Mouse (Mus musculus): Measurements from ENCODE around the gene Stx8. TPM values are rescaled to one million over a fixed set of nuclear protein-coding genes. Genes with fewer than 3 reads are reported as not detected.

Gene Stx8
- polyA plus RNA-seq (2014; fragmentation: Nextera tagmentation; extraction: Ambion mirVana), result 61.5 and 67.1 TPM in 2 replicates

GRCm38 (mm10) chr11:67965905-67966878 lies at the start of gene Stx8:
Stx8 (plus strand) TSS chr11:67966193.
- Histone ChIP-seq H3K4me1 (replicated peaks; ENCODE audit: control insufficient read depth, insufficient read depth, low read length) (peaks cover 16% of the 10 kb centered on the region; the same call in 1 of the 2 replicates), H3K9me3 (ENCODE audit: control insufficient read depth, low read length) (no peaks in the 10 kb centered on the region), H3K36me3 (replicated peaks; ENCODE audit: control insufficient read depth, insufficient read depth) (peaks cover 14% of the 10 kb centered on the region), H3K27me3 (ENCODE audit: control insufficient read depth, insufficient read depth, low read length) (no peaks in the 10 kb centered on the region), H3K27ac (0 out of 2 replicates have a peak within 1 kb of the TSS, but pooled peaks have one; percentile 29), H3K9ac (peak within 1 kb of the TSS; percentile 91), H3K4me3 (replicated peaks; ENCODE audit: low read length) (peak within 1 kb of the TSS; percentile 88), H3K4me2 (replicated peaks) (peak within 1 kb of the TSS; percentile 97)
- ATAC-seq (ENCODE audit: low FRiP score) (peak; percentile 85), DNase-seq (ENCODE audit: low spot score) (peak; percentile 81)
- 0% methylated on average over 28 of the region's 28 CpGs for WGBS

DNA sequence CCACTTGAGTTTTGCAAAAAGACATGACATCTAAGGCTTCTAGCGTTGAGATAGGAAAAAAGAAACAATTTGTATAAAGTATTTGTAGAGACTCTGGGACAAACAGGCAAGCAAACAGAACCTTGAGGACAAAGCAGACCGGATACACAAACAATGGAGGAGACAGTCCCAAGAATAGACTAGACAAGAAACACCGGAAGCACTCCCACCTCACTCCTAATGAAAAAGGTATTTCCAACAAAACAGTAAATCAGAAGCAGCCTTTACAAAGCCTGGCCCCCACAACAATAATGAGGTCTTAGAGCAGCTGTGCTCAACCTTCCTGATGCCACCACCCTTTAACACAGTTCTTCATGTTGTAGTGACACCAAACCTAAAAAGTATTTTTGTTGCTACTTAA lies 48.9 kb upstream of the Stx8 start:
- Histone ChIP-seq H3K27ac (no peak overlapping the region), H3K4me1 (replicated peaks; ENCODE audit: control insufficient read depth, insufficient read depth, low read length) (0 out of 2 replicates have a peak, but pooled peaks cover 4% of the 10 kb centered on the region), H3K27me3 (ENCODE audit: control insufficient read depth, insufficient read depth, low read length) (peaks cover 20% of the 10 kb centered on the region), H3K9me3 (ENCODE audit: control insufficient read depth, low read length) (no peaks in the 10 kb centered on the region), H3K36me3 (replicated peaks; ENCODE audit: control insufficient read depth, insufficient read depth) (no peaks in the 10 kb centered on the region), H3K9ac (no peak overlapping the region), H3K4me2 (replicated peaks) (no peak overlapping the region), H3K4me3 (replicated peaks; ENCODE audit: low read length) (no peak overlapping the region)
- no peak for ATAC-seq (ENCODE audit: low FRiP score)
- DNase-seq (ENCODE audit: low spot score), result no peak
- 80% methylated on average over 3 of the region's 3 CpGs for WGBS

GRCm38 (mm10) chr11:67919593-67919992 lies 46.4 kb upstream of the Stx8 start:
- Histone ChIP-seq H3K4me2 (replicated peaks) (no peak overlapping the region), H3K4me1 (replicated peaks; ENCODE audit: control insufficient read depth, insufficient read depth, low read length) (0 out of 2 replicates have a peak, but pooled peaks cover 9% of the 10 kb centered on the region), H3K27ac (no peak overlapping the region), H3K9ac (no peak overlapping the region), H3K27me3 (ENCODE audit: control insufficient read depth, insufficient read depth, low read length) (peaks cover 23% of the 10 kb centered on the region), H3K9me3 (ENCODE audit: control insufficient read depth, low read length) (no peaks in the 10 kb centered on the region), H3K4me3 (replicated peaks; ENCODE audit: low read length) (no peak overlapping the region), H3K36me3 (replicated peaks; ENCODE audit: control insufficient read depth, insufficient read depth) (no peaks in the 10 kb centered on the region)
- WGBS, result 75% methylated on average over 5 of the region's 5 CpGs
- DNase-seq (ENCODE audit: low spot score) (no peak), ATAC-seq (ENCODE audit: low FRiP score) (no peak)

- Histone ChIP-seq H3K27me3 (ENCODE audit: control insufficient read depth, insufficient read depth, low read length) (peaks cover 23% of the 10 kb centered on the region), H3K4me2 (replicated peaks) (no peak overlapping the region), H3K9ac (no peak overlapping the region), H3K27ac (no peak overlapping the region), H3K36me3 (replicated peaks; ENCODE audit: control insufficient read depth, insufficient read depth) (no peaks in the 10 kb centered on the region), H3K9me3 (ENCODE audit: control insufficient read depth, low read length) (no peaks in the 10 kb centered on the region), H3K4me1 (replicated peaks; ENCODE audit: control insufficient read depth, insufficient read depth, low read length) (0 out of 2 replicates have a peak, but pooled peaks cover 9% of the 10 kb centered on the region), H3K4me3 (replicated peaks; ENCODE audit: low read length) (no peak overlapping the region)
- ATAC-seq (ENCODE audit: low FRiP score) (no peak), DNase-seq (ENCODE audit: low spot score) (no peak)
- 54% methylated on average over 9 of the region's 9 CpGs for WGBS
These were observed 45.6 kb upstream of the Stx8 start for GRCm38 (mm10) chr11:67920226-67920960.

GRCm38 (mm10) chr11:67921091-67921826 lies 44.7 kb upstream of the Stx8 start:
- Histone ChIP-seq H3K27ac (no peak overlapping the region), H3K4me3 (replicated peaks; ENCODE audit: low read length) (peak overlapping the region; percentile 74), H3K27me3 (ENCODE audit: control insufficient read depth, insufficient read depth, low read length) (peaks cover 23% of the 10 kb centered on the region), H3K9ac (peak overlapping the region; percentile 68), H3K4me1 (replicated peaks; ENCODE audit: control insufficient read depth, insufficient read depth, low read length) (0 out of 2 replicates have a peak, but pooled peaks cover 9% of the 10 kb centered on the region), H3K36me3 (replicated peaks; ENCODE audit: control insufficient read depth, insufficient read depth) (no peaks in the 10 kb centered on the region), H3K9me3 (ENCODE audit: control insufficient read depth, low read length) (no peaks in the 10 kb centered on the region), H3K4me2 (replicated peaks) (peak overlapping the region; percentile 100)
- peak; percentile 45 for DNase-seq (ENCODE audit: low spot score)
- WGBS, result 1% methylated on average over 47 of the region's 47 CpGs
- peak; percentile 27; the same call in 1 of the 2 replicates for ATAC-seq (ENCODE audit: low FRiP score)

GRCm38 (mm10) chr11:67921827-67922754 lies 43.9 kb upstream of the Stx8 start, which contains the start of gene Usp43:
Usp43 (minus strand) TSS chr11:67922153.
- peaks cover 23% of the 10 kb centered on the region for H3K27me3 ChIP-seq (ENCODE audit: control insufficient read depth, insufficient read depth, low read length)
- H3K4me1 ChIP-seq (replicated peaks; ENCODE audit: control insufficient read depth, insufficient read depth, low read length), result 0 out of 2 replicates have a peak, but pooled peaks cover 9% of the 10 kb centered on the region
- H3K9me3 ChIP-seq (ENCODE audit: control insufficient read depth, low read length), result no peaks in the 10 kb centered on the region
- peak; percentile 33 for DNase-seq (ENCODE audit: low spot score)
- peak within 1 kb of the TSS; percentile 74 for H3K4me3 ChIP-seq (replicated peaks; ENCODE audit: low read length)
- no peak within 1 kb of the TSS for H3K27ac ChIP-seq
- peak within 1 kb of the TSS; percentile 100 for H3K4me2 ChIP-seq (replicated peaks)
- ATAC-seq (ENCODE audit: low FRiP score), result peak; percentile 60; the same call in 1 of the 2 replicates
- H3K36me3 ChIP-seq (replicated peaks; ENCODE audit: control insufficient read depth, insufficient read depth), result no peaks in the 10 kb centered on the region
- H3K9ac ChIP-seq, result peak within 1 kb of the TSS; percentile 68
- WGBS, result under 1% methylated on average over 77 of the region's 80 CpGs

DNA sequence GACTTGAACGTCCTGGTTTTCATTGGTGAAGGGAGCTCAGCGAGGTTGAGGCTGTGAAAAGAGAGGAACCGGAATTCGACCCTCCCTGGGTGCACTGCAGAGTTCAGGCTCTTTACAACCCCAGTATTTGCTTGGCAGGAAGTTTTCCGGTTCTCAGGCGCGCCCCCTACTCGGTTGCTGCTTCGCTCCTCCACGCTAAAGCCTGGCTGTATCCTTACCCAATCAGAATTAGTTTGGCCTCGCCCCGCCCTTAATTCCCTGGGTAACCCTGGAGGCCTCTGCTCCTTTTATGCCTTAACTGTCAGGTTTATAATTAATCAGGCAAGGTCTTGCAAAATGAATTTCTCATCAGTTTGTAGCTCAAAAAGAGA lies 43.3 kb upstream of the Stx8 start:
- H3K36me3 ChIP-seq (replicated peaks; ENCODE audit: control insufficient read depth, insufficient read depth), result no peaks in the 10 kb centered on the region
- no peaks in the 10 kb centered on the region for H3K9me3 ChIP-seq (ENCODE audit: control insufficient read depth, low read length)
- DNase-seq (ENCODE audit: low spot score) (peak; percentile 74), ATAC-seq (ENCODE audit: low FRiP score) (peak; percentile 71; the same call in 1 of the 2 replicates)
- 0 out of 2 replicates have a peak, but pooled peaks cover 9% of the 10 kb centered on the region for H3K4me1 ChIP-seq (replicated peaks; ENCODE audit: control insufficient read depth, insufficient read depth, low read length)
- H3K4me2 ChIP-seq (replicated peaks), result peak overlapping the region; percentile 100
- H3K27ac ChIP-seq, result no peak overlapping the region
- 0% methylated on average over 12 of the region's 12 CpGs for WGBS
- peaks cover 23% of the 10 kb centered on the region for H3K27me3 ChIP-seq (ENCODE audit: control insufficient read depth, insufficient read depth, low read length)
- no peak overlapping the region for H3K9ac ChIP-seq
- peak overlapping the region; percentile 74 for H3K4me3 ChIP-seq (replicated peaks; ENCODE audit: low read length)

GRCm38 (mm10) chr11:67923720-67924119 lies 42.3 kb upstream of the Stx8 start:
- Histone ChIP-seq H3K9ac (no peak overlapping the region), H3K9me3 (ENCODE audit: control insufficient read depth, low read length) (no peaks in the 10 kb centered on the region), H3K36me3 (replicated peaks; ENCODE audit: control insufficient read depth, insufficient read depth) (no peaks in the 10 kb centered on the region), H3K4me3 (replicated peaks; ENCODE audit: low read length) (no peak overlapping the region), H3K27me3 (ENCODE audit: control insufficient read depth, insufficient read depth, low read length) (peaks cover 23% of the 10 kb centered on the region), H3K4me1 (replicated peaks; ENCODE audit: control insufficient read depth, insufficient read depth, low read length) (0 out of 2 replicates have a peak, but pooled peaks cover 9% of the 10 kb centered on the region), H3K4me2 (replicated peaks) (no peak overlapping the region), H3K27ac (no peak overlapping the region)
- WGBS, result 97% methylated on average over 5 of the region's 5 CpGs
- DNase-seq (ENCODE audit: low spot score), result no peak
- ATAC-seq (ENCODE audit: low FRiP score), result no peak

Data from hindbrain, embryonic 14.5 days (tissue).